In the genomic region with DNA sequence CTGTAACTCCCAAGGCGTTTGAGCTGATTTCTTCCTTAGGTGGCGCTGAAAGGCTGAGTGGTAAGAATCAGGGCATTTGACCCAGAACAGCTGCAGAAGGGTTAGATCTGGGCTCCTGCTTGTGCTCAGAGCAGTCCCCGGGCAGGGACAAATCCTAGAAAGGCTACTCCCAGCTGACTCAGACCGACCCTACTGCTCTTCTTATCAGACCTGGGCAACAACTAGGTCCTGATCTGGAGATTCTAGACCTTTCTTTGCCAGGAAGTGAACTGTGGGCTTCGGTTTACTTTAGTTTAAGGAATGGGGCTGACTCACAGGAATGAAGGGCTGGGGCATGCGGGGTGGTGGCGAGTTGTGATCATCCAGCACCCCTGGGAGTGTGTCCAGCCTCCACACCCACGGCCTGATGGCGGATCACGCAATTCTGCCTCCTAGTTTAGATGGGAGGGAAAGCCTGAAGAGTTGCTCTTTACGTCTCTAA, we compare ENCODE assay signal across 18 mouse cellular contexts. TPM values are rescaled to one million over a fixed set of nuclear protein-coding genes. Genes with fewer than 3 reads are reported as not detected.
DNase-seq lines count a peak whose midpoint lies in the region; ATAC-seq and TF ChIP-seq lines count a peak whose summit lies in the region.
"Had no signal": no experiment of that assay in that cellular context is flagged by ENCODE, and none has a peak within 500 bp of the region (broad histone marks: within the 10 kb centered on the region; RNA-seq: fewer than 3 reads in every experiment).

No protein-coding gene starts in this region.

- peaks cover 31% of the 10 kb centered on the region for H3K4me1 ChIP-seq in heart, embryonic 10.5 days
- peaks cover 23% of the 10 kb centered on the region; the same call in 1 of the 2 replicates for H3K4me1 ChIP-seq in small intestine, adult 2 months (ENCODE audit: control insufficient read depth, insufficient read depth, insufficient read length, low read length)
- H3K4me1 ChIP-seq in hindbrain, embryonic 12.5 days, result no peaks in the 10 kb centered on the region
- H3K4me1 ChIP-seq: neural tube, embryonic 15.5 days had no signal

- peak; percentile 66 for DNase-seq in heart, embryonic 10.5 days (ENCODE audit: low spot score)
- no peak for DNase-seq in heart, postnatal 4 days
- peak; percentile 11 for DNase-seq in MN1 (ENCODE audit: low spot score)
- DNase-seq in left cerebral cortex, postnatal 25 days (ENCODE audit: low spot score in 2 of 2), result no peak
- DNase-seq: adrenal gland, postnatal 14 days; lung, adult 2 months; right cerebral cortex, postnatal 4 days had no signal

- peak overlapping the region; percentile 53; the same call in 1 of the 2 replicates for H3K27ac ChIP-seq in heart, embryonic 10.5 days
- peak overlapping the region; percentile 98 for H3K27ac ChIP-seq in small intestine, adult 2 months (ENCODE audit: insufficient read depth, low read depth, low read length)
- H3K27ac ChIP-seq in hindbrain, embryonic 12.5 days, result no peak overlapping the region
- H3K27ac ChIP-seq: neural tube, embryonic 15.5 days had no signal

- WGBS in heart, embryonic 10.5 days, result 48% methylated on average over 11 of the region's 11 CpGs
- 30% methylated on average over 11 of the region's 11 CpGs for WGBS in small intestine, adult 2 months
- 73% methylated on average over 11 of the region's 11 CpGs for WGBS in hindbrain, embryonic 12.5 days

- no peak for TF ChIP-seq POLR2A in small intestine, adult 2 months (IDR thresholded peaks at IDR 0.05; ENCODE audit: low read depth, low read length)

- no peak overlapping the region for H3K4me3 ChIP-seq in heart, embryonic 10.5 days
- no peak overlapping the region for H3K4me3 ChIP-seq in C2C12 (ENCODE audit: insufficient read depth, poor library complexity, severe bottlenecking)
- peak overlapping the region; percentile 24 for H3K4me3 ChIP-seq in small intestine, adult 2 months (ENCODE audit: low read depth, low read length)
- no peak overlapping the region for H3K4me3 ChIP-seq in hindbrain, embryonic 12.5 days
- H3K4me3 ChIP-seq: neural tube, embryonic 15.5 days had no signal

- H3K27me3 ChIP-seq in heart, embryonic 10.5 days (ENCODE audit: insufficient read depth, poor library complexity, severe bottlenecking), result no peaks in the 10 kb centered on the region
- no peaks in the 10 kb centered on the region for H3K27me3 ChIP-seq in C2C12 (ENCODE audit: control insufficient read depth, insufficient read depth, insufficient read length)
- no peaks in the 10 kb centered on the region for H3K27me3 ChIP-seq in small intestine, adult 2 months (ENCODE audit: control insufficient read depth, insufficient read depth, low read length)
- H3K27me3 ChIP-seq in hindbrain, embryonic 12.5 days, result no peaks in the 10 kb centered on the region
- H3K27me3 ChIP-seq: neural tube, embryonic 15.5 days; Patski had no signal

- H3K9ac ChIP-seq in hindbrain, embryonic 12.5 days, result no peak overlapping the region
- H3K9ac ChIP-seq: neural tube, embryonic 15.5 days had no signal

- H3K79me2 ChIP-seq in C2C12 (ENCODE audit: control insufficient read depth, insufficient read depth), result no peaks in the 10 kb centered on the region

- H3K36me3 ChIP-seq in heart, embryonic 10.5 days, result no peaks in the 10 kb centered on the region
- no peaks in the 10 kb centered on the region for H3K36me3 ChIP-seq in C2C12 (ENCODE audit: control insufficient read depth, insufficient read depth)
- no peaks in the 10 kb centered on the region for H3K36me3 ChIP-seq in small intestine, adult 2 months (ENCODE audit: control insufficient read depth, insufficient read depth, low read length)
- no peaks in the 10 kb centered on the region for H3K36me3 ChIP-seq in hindbrain, embryonic 12.5 days
- H3K36me3 ChIP-seq: neural tube, embryonic 15.5 days had no signal

- H3K9me3 ChIP-seq in heart, embryonic 10.5 days, result no peaks in the 10 kb centered on the region
- H3K9me3 ChIP-seq in hindbrain, embryonic 12.5 days (replicated peaks), result no peaks in the 10 kb centered on the region
- H3K9me3 ChIP-seq: neural tube, embryonic 15.5 days had no signal

- H3K4me2 ChIP-seq in hindbrain, embryonic 12.5 days (replicated peaks), result no peak overlapping the region
- H3K4me2 ChIP-seq: heart, embryonic 11.5 days; neural tube, embryonic 15.5 days had no signal

- no peak for ATAC-seq in hindbrain, embryonic 12.5 days (ENCODE audit: low FRiP score)
- ATAC-seq: inflammation-experienced regulatory T-cells, adult 6 months; midbrain, embryonic 16.5 days; Patski had no signal

- H3K79me3 ChIP-seq in C2C12 (ENCODE audit: low read depth), result no peaks in the 10 kb centered on the region

- no peak for TF ChIP-seq CTCF in C2C12 (IDR thresholded peaks at IDR 0.05; ENCODE audit: control insufficient read depth, insufficient read depth, insufficient read length)
- TF ChIP-seq CTCF in small intestine, adult 2 months (IDR thresholded peaks at IDR 0.05; ENCODE audit: extremely low read depth, insufficient read length, insufficient replicate concordance, low read depth, low read length), result no peak

- no peak overlapping the region for H3ac ChIP-seq in C2C12 (ENCODE audit: control insufficient read depth, insufficient read length, low read depth)

- intact Hi-C loops in left cerebral cortex, postnatal 25 days (cut with DNase I), result no loop called here

TF ChIP-seq in C2C12, 6 proteins besides CTCF, POLR2A, EP300 and RAD21:
- TF ChIP-seq USF1 (IDR thresholded peaks at IDR 0.05; ENCODE audit: low read depth), result no peak
- TF ChIP-seq MAX (IDR thresholded peaks at IDR 0.05), result peak; percentile 70
- TF ChIP-seq FOSL1 (IDR thresholded peaks at IDR 0.05; ENCODE audit: insufficient read depth, low read length, poor library complexity, severe bottlenecking), result no peak
- TF ChIP-seq MYOD1 (IDR thresholded peaks at IDR 0.05; ENCODE audit: control insufficient read depth, insufficient read length, low read depth), result peak; percentile 77

RNA-seq across cellular contexts. Expression of a gene that starts 9.2 kb away (rescaled TPM):
- polyA plus RNA-seq in heart, embryonic 10.5 days (2016; fragmentation: Nextera tagmentation; extraction: Ambion mirVana), result 15.2 and 18.5 TPM in 2 replicates
- total RNA-seq in heart, postnatal 4 days (2021), result 10 to 100 TPM; 42.8 to 47.3 TPM
- 154 TPM for polyA plus RNA-seq in C2C12 (2012; fragmentation: generic; extraction: Trizol)
- 28.6 and 54.8 TPM in 2 replicates for polyA plus RNA-seq in small intestine, adult 2 months (2012; rRNA removed)
- polyA plus RNA-seq in hindbrain, embryonic 12.5 days (2016; fragmentation: Nextera tagmentation; extraction: Ambion mirVana), result 32.4 and 37.3 TPM in 2 replicates
- total RNA-seq in left cerebral cortex, postnatal 25 days (2021), result 10 to 100 TPM; 30.6 to 44.1 TPM

RNA-seq across cellular contexts. Expression of a gene that starts 17.2 kb away (rescaled TPM):
- not detected in 2 replicates for polyA plus RNA-seq in heart, embryonic 10.5 days (2016; fragmentation: Nextera tagmentation; extraction: Ambion mirVana)
- total RNA-seq in heart, postnatal 4 days (2021), result not detected
- polyA plus RNA-seq in C2C12 (2012; fragmentation: generic; extraction: Trizol), result not detected
- 0.61 TPM in 1 of 2 replicates, not detected in the other for polyA plus RNA-seq in small intestine, adult 2 months (2012; rRNA removed)
- not detected in 2 replicates for polyA plus RNA-seq in hindbrain, embryonic 12.5 days (2016; fragmentation: Nextera tagmentation; extraction: Ambion mirVana)
- not detected for total RNA-seq in left cerebral cortex, postnatal 25 days (2021)
- total RNA-seq: adrenal gland, postnatal 14 days; layer of hippocampus, adult 18-20 months had no signal
- polyA plus RNA-seq: forebrain, embryonic 11.5 days; heart, embryonic 11.5 days; inflammation-experienced regulatory T-cells, adult 6 months; limb, embryonic 11.5 days; lung, adult 2 months; neural tube, embryonic 15.5 days; Patski had no signal

Comparison
In these comparisons a context has a peak if more than half of its experiments do, and no peak if none do; other contexts are left out.
1. DNase-seq: peak in heart, embryonic 10.5 days (single experiment) and MN1 (single experiment); none in heart, postnatal 4 days (single experiment) and left cerebral cortex, postnatal 25 days (0 of 2).